Mouse (Mus musculus) C2C12 (cell line): ENCODE measurements around the gene Gm20388.

ENCODE experiments used
- CTCF ChIP-seq: IDR thresholded peaks from one replicate; pipeline ENCODE4 v1.5.1; 2011; ENCODE audit not compliant: control insufficient read depth, insufficient read depth, insufficient read length
- MAX ChIP-seq: IDR thresholded peaks from one replicate; pipeline ENCODE4 v1.6.1; 2011; ENCODE audit warnings: mild to moderate bottlenecking, control low read depth
- USF1 ChIP-seq: IDR thresholded peaks from one replicate; pipeline ENCODE4 v1.6.1; 2011; ENCODE audit warnings: low read depth, mild to moderate bottlenecking, control low read depth, moderate library complexity

DNA sequence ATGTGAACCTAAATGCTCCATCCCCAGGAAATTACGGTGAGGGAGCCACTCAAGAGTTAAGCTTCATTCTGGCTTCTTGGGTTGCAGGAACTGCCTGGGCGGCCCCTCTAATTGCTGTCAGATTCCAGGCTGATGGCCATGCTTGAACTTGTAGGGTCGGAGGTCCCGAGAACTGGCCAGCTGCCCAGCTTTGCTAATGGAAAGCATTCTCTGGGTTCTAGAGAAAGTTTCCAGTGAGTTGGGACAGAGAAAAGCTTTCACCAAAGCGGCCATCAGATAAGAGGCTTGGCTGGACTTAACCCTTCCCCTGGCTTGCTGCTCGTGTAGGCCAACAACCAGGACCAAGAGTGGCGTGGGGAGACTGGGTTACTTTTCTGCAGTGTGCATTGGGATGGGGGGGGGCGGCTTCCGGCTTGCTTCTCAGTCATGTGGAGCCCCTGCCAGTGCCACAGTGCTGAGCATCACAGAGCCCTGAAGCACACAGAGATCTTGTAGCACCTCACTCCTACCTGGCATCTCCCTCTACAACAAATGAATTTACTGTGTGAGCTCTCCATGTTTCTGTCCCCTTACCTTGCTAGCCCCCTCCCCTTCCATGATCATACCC, 3437.7 kb downstream of the Gm20388 start:
- no peak for TF ChIP-seq CTCF
- no peak for TF ChIP-seq USF1
- no peak for TF ChIP-seq MAX
